Mouse (Mus musculus) intestine, postnatal 0 days (tissue): ENCODE measurements around the gene Ddx19b. TPM values are rescaled to one million over a fixed set of nuclear protein-coding genes. Genes with fewer than 3 reads are reported as not detected.
"Not testable (repeated sequence)": the region's sequence is repeated elsewhere in the genome, so short reads cannot be mapped to it uniquely, and the experiment has no call there.

Experiments
- ATAC-seq: fragments of 200-750 bp; cut with Nextera tagmentation; 2 replicates; pipeline ENCODE4 v1.8.0; 2017; ENCODE audit warnings: mild to moderate bottlenecking, moderate TSS enrichment, moderate library complexity
- H3K27ac ChIP-seq: fragments of 300-500 bp; sonication (generic); 2 replicates; pipeline ENCODE4 v1.5.1; 2014; ENCODE audit warnings: mild to moderate bottlenecking, low read depth, low read length, moderate library complexity
- H3K27me3 ChIP-seq: fragments of 300-500 bp; sonication (generic); replicated peaks from 2 replicates; pipeline ENCODE4 v1.6.1; 2014; ENCODE audit warnings: low read length, mixed read lengths; ENCODE audit not compliant: control insufficient read depth, insufficient read depth
- H3K36me3 ChIP-seq: fragments of 300-500 bp; sonication (generic); 2 replicates; pipeline ENCODE4 v1.6.1; 2014; ENCODE audit warnings: mild to moderate bottlenecking, moderate library complexity; ENCODE audit not compliant: control insufficient read depth, insufficient read depth
- H3K4me1 ChIP-seq: fragments of 300-500 bp; sonication (generic); replicated peaks from 2 replicates; pipeline ENCODE4 v1.6.1; 2014; ENCODE audit warnings: antibody characterized with exemption, low read length, mixed read lengths; ENCODE audit not compliant: control insufficient read depth, insufficient read depth
- H3K4me2 ChIP-seq: fragments of 300-500 bp; sonication (generic); replicated peaks from 2 replicates; pipeline ENCODE4 v1.6.1; 2014; ENCODE audit warnings: low read depth, mild to moderate bottlenecking, moderate library complexity
- H3K4me3 ChIP-seq: fragments of 300-500 bp; sonication (generic); 2 replicates; pipeline ENCODE4 v1.5.1; 2014; ENCODE audit warnings: low read depth, low read length
- H3K9ac ChIP-seq: fragments of 300-500 bp; sonication (generic); 2 replicates; pipeline ENCODE4 v1.6.1; 2014; ENCODE audit warnings: mild to moderate bottlenecking, low read depth, low read length
- H3K9me3 ChIP-seq: fragments of 300-500 bp; sonication (generic); 2 replicates; pipeline ENCODE4 v1.6.1; 2016; ENCODE audit warnings: mixed run types; ENCODE audit not compliant: control insufficient read depth
- CTCF ChIP-seq: sonication (generic); IDR thresholded peaks from 2 replicates; pipeline ENCODE4 v1.5.1; 2016; ENCODE audit warnings: low read depth, mild to moderate bottlenecking, control low read depth, antibody characterized with exemption, moderate library complexity
- WGBS: fragments of 180-500 bp; shearing (Covaris S2); extraction: QIAGEN DNeasy Blood & Tissue Kit; methylation state at CpG from one replicate; pipeline ENCODE4 v1.1.7; 2014; 5-methylcytosine and 5-hydroxymethylcytosine counted together
- polyA plus RNA-seq: library from polyadenylated mRNA; unstranded; fragments of >200 nt; fragmentation: Nextera tagmentation; extraction: Ambion mirVana; gene quantifications from 2 replicates; pipeline ENCODE4 v1.2.1, GENCODE M21; 2015

Ddx19b gene
- polyA plus RNA-seq, 1 experiment from 2014 or later, result 4.5 TPM

DNA sequence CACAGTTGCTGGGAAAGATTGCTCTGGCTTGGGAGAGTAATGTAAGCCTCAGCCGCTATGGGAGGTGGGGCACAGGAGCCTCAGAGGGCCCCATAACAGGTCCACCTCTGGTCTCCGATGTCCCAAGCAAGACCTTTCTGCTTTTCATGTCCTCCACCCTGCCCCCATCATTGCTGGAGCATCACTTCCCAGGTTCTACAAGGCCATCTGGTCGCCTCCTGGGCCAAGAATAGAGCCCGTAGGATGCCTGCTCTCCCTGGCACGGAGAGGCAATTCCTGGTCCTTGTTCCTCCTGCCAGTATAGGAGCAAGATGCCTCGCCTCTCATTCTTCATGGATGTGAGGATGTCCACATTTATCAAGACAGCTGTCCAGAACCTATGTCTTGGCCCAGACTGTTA is 71.6 kb downstream of the Ddx19b start:
- ATAC-seq, result no peak
- no peaks in the 10 kb centered on the region for H3K27me3 ChIP-seq
- WGBS, result 94% methylated on average over 6 of the region's 6 CpGs
- no peak overlapping the region for H3K4me3 ChIP-seq
- H3K4me1 ChIP-seq, result no peaks in the 10 kb centered on the region
- H3K36me3 ChIP-seq, result peaks cover 5% of the 10 kb centered on the region; the same call in 1 of the 2 replicates
- no peak overlapping the region for H3K27ac ChIP-seq
- H3K9me3 ChIP-seq, result no peaks in the 10 kb centered on the region
- no peak overlapping the region for H3K9ac ChIP-seq
- H3K4me2 ChIP-seq, result no peak overlapping the region
- TF ChIP-seq CTCF, result no peak

DNA sequence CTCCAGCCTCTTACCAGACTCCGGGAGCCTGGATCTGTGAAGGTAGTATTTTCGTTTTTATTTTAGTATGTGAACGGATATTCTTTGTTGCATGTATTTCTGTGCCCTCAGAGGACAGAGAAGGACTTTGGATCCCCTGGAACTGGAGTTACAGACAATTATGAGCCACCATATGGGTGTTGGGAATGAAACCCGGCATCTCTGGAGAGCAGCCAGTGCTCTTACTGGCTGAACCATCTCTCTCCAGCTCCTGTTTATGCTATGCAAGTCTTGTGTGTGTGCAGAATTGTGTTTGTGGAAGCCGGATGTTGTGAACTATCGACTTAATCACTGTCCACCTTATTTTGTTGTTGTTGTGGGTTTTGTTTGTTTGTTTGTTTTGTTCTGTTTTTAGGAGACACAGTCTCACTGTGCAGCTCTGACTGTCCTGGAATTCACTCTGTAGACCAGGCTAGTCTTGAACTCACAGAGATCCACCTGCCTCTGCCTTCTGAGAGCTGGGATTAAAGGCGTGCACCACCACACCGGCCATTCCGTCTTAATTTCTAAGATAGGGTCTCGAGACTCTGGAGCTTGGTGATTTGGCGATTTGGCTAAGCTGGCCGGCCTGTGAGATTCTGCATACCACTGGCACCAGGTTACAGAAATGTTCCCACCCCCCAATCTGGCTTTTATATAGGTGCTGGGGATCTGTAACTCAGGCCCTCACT is 72.3 kb downstream of the Ddx19b start:
- Histone ChIP-seq H3K27ac (no peak overlapping the region; the same call in 1 of the 2 replicates), H3K4me1 (no peaks in the 10 kb centered on the region), H3K9ac (no peak overlapping the region), H3K27me3 (no peaks in the 10 kb centered on the region), H3K4me2 (no peak overlapping the region), H3K9me3 (no peaks in the 10 kb centered on the region), H3K36me3 (peaks cover 5% of the 10 kb centered on the region; the same call in 1 of the 2 replicates), H3K4me3 (no peak overlapping the region)
- TF ChIP-seq CTCF, result no peak
- whole genome bisulfite sequencing, result 93% methylated on average over 12 of the region's 12 CpGs
- no peak for ATAC-seq

DNA sequence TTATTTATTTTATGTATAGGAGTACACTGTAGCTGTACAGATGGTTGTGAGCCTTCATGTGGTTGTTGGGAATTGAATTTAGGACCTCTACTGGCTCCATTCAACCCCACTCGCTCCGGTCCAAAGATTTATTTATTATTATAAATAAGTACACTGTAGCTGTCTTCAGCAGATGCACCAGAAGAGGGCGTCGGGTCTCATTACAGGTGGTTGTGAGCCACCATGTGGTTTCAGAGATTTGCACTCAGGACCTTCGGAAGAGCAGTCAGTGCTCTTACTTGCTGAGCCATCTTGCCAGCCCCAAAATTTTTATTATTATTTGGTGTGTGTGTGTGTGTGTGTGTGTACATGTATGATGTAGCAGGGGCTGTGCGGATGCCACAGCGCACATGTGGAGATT is 73.0 kb downstream of the Ddx19b start:
- not testable (repeated sequence) for H3K36me3 ChIP-seq, H3K9ac ChIP-seq, H3K4me1 ChIP-seq, H3K4me3 ChIP-seq, H3K27me3 ChIP-seq, ATAC-seq, H3K27ac ChIP-seq, H3K9me3 ChIP-seq, H3K4me2 ChIP-seq
- WGBS, result 92% methylated on average over 7 of the region's 7 CpGs

DNA sequence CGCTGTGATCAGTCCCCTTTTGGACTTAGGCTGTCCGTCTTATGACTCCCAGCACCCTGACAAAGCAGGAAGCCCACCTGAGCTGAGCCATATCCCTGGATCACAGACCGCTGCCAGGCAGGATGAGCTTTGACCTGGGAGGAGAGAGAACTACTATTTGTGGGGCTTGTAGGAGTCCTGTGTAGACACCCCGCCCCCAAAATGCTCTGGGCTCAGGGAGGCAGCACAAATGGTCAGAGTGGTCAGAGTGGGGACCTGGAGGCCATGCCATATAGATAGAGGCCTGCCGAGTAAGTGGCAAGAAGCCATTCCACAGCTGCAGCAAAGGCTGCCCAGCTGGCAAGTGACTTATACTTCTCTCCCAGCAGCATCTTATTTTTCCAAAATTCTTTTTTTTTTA is 73.4 kb downstream of the Ddx19b start:
- WGBS, result 88% methylated on average over 5 of the region's 5 CpGs
- Histone ChIP-seq H3K27me3 (no peaks in the 10 kb centered on the region), H3K4me1 (no peaks in the 10 kb centered on the region), H3K36me3 (peaks cover 5% of the 10 kb centered on the region; the same call in 1 of the 2 replicates), H3K9me3 (no peaks in the 10 kb centered on the region), H3K4me2 (no peak overlapping the region), H3K4me3 (no peak overlapping the region), H3K9ac (no peak overlapping the region), H3K27ac (no peak overlapping the region)
- no peak for ATAC-seq
- TF ChIP-seq CTCF, result no peak

DNA sequence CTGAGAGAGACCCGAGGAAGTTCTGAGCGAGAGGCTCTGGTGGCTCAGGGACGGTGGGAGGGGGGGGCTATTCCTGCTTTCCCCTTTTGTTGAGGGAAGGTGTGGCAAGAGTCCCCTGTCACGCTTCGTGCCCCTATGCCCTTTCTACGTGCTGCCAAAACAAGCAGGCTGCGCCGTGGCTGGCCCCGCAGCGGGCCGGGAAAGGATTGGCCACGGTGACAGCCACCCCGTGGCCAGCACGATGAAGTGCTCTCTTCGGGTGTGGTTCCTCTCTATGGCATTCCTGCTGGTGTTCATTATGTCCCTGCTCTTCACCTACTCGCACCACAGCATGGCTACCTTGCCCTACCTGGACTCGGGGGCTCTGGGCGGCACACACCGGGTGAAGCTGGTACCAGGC is 74.1 kb downstream of the Ddx19b start:
- Histone ChIP-seq H3K27ac (no peak overlapping the region), H3K4me2 (no peak overlapping the region), H3K4me3 (no peak overlapping the region), H3K27me3 (no peaks in the 10 kb centered on the region), H3K9me3 (no peaks in the 10 kb centered on the region), H3K36me3 (peaks cover 5% of the 10 kb centered on the region; the same call in 1 of the 2 replicates), H3K4me1 (no peaks in the 10 kb centered on the region), H3K9ac (no peak overlapping the region)
- no peak for TF ChIP-seq CTCF
- ATAC-seq, result no peak
- 93% methylated on average over 19 of the region's 19 CpGs for WGBS

DNA sequence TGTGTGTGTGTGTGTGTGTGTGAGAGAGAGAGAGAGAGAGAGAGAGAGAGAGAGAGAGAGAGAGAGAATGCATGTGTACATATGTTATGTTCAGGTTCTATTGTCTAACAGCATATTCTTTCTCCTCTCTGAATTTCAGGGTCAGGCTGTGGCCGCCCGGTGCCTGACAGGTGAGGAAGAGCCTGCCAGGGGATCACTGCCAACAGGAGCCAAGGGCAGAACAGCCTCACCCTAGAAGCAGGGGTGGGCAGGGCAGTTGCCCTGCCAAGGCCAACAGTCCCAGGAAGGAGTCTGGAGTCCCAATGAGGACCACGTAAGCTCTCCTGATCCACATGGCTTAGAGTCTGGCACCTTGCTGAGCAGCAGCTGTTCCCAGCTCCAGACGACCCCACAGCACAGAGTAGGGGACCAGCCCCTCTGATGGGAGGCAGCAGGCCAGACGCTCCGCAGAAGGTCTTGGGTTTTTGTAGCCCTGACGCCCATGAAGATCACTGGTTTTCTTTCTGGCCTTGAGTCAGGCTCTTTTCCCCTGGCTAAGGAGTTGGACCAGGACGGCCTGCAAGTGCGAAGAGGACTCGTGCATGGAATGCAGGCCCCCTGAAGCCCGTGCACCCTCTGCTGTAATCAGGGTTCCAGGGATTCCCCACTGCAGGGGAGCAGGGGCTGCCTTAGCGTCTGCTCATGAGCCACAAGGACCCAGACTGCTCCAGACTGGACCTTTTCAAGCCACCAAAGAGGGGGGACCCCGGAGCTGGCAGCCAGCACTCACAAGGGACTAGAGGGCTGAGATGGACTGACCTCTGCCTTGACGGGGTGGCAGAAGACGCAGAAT is 74.7 kb downstream of the Ddx19b start:
- Histone ChIP-seq H3K9ac (no peak overlapping the region), H3K9me3 (no peaks in the 10 kb centered on the region), H3K4me3 (no peak overlapping the region), H3K4me2 (no peak overlapping the region), H3K27me3 (no peaks in the 10 kb centered on the region), H3K27ac (no peak overlapping the region), H3K36me3 (peaks cover 5% of the 10 kb centered on the region; the same call in 1 of the 2 replicates), H3K4me1 (no peaks in the 10 kb centered on the region)
- TF ChIP-seq CTCF, result no peak
- 89% methylated on average over 15 of the region's 15 CpGs for WGBS
- ATAC-seq, result no peak
